Mouse (Mus musculus) testis, adult 2 months (tissue): Measurements from ENCODE around the gene Aloxe3. TPM values are rescaled to one million over a fixed set of nuclear protein-coding genes. Genes with fewer than 3 reads are reported as not detected.
A peak's percentile ranks its signal among the peaks of the same experiment; 100 is the strongest.

Source experiments
- H3K27ac ChIP-seq: fragments of 200-500 bp; 2 replicates; pipeline ENCODE4 v1.5.1; 2012; ENCODE audit warnings: low read depth, low read length; ENCODE audit not compliant: control insufficient read depth, insufficient read depth
- H3K27me3 ChIP-seq: fragments of 200-500 bp; 2 replicates; pipeline ENCODE4 v1.6.1; 2012; ENCODE audit warnings: mild to moderate bottlenecking, low read length, moderate library complexity; ENCODE audit not compliant: control insufficient read depth, insufficient read depth
- H3K36me3 ChIP-seq: fragments of 200-500 bp; 2 replicates; pipeline ENCODE4 v1.6.1; 2012; ENCODE audit warnings: mild to moderate bottlenecking, low read length; ENCODE audit not compliant: control insufficient read depth, insufficient read depth
- H3K4me1 ChIP-seq: fragments of 200-500 bp; 2 replicates; pipeline ENCODE4 v1.6.1; 2012; ENCODE audit warnings: low read length; ENCODE audit not compliant: control insufficient read depth, insufficient read depth
- H3K4me3 ChIP-seq: fragments of 200-500 bp; 2 replicates; pipeline ENCODE4 v1.5.1; 2012; ENCODE audit warnings: low read depth, mild to moderate bottlenecking, low read length, moderate library complexity, mixed read lengths; ENCODE audit not compliant: control insufficient read depth
- CTCF ChIP-seq: fragments of 200-500 bp; IDR thresholded peaks from 2 replicates; pipeline ENCODE4 v1.5.1; 2012; ENCODE audit warnings: low read depth, mild to moderate bottlenecking, inconsistent platforms, low read length, moderate library complexity; ENCODE audit not compliant: control insufficient read depth, insufficient read depth, insufficient replicate concordance
- POLR2A ChIP-seq: fragments of 200-500 bp; IDR thresholded peaks from 2 replicates; pipeline ENCODE4 v1.6.1; 2012; ENCODE audit warnings: low read depth, mild to moderate bottlenecking, inconsistent platforms, low read length, moderate library complexity; ENCODE audit not compliant: control insufficient read depth
- polyA plus RNA-seq: library from polyadenylated mRNA; depleted of rRNA; stranded (reverse); fragments of >200 nt; gene quantifications from 2 replicates; pipeline ENCODE4 v1.2.3, GENCODE M21; 2012

Gene Aloxe3
- polyA plus RNA-seq, 1 experiment, result 6.1 TPM

- Histone ChIP-seq H3K4me3 (peak overlapping the region; percentile 62), H3K36me3 (peaks cover 8% of the 10 kb centered on the region), H3K4me1 (peaks cover 4% of the 10 kb centered on the region), H3K27ac (no peak overlapping the region), H3K27me3 (no peaks in the 10 kb centered on the region)
- no peak for TF ChIP-seq CTCF
- no peak for TF ChIP-seq POLR2A
Measured at GRCm38 (mm10) chr11:69105227-69105626, 20.5 kb upstream of the Aloxe3 start.

GRCm38 (mm10) chr11:69105796-69106195 lies 19.9 kb upstream of the Aloxe3 start:
- TF ChIP-seq POLR2A (no peak), CTCF (no peak)
- H3K36me3 ChIP-seq, result peaks cover 8% of the 10 kb centered on the region
- peak overlapping the region; percentile 61 for H3K4me3 ChIP-seq
- H3K27me3 ChIP-seq, result no peaks in the 10 kb centered on the region
- H3K27ac ChIP-seq, result no peak overlapping the region
- peaks cover 4% of the 10 kb centered on the region for H3K4me1 ChIP-seq

- TF ChIP-seq CTCF (no peak), POLR2A (no peak)
- H3K27me3 ChIP-seq, result no peaks in the 10 kb centered on the region
- H3K4me3 ChIP-seq, result no peak overlapping the region; the same call in 1 of the 2 replicates
- H3K4me1 ChIP-seq, result peaks cover 4% of the 10 kb centered on the region
- H3K36me3 ChIP-seq, result peaks cover 5% of the 10 kb centered on the region
- H3K27ac ChIP-seq, result no peak overlapping the region
Measured at GRCm38 (mm10) chr11:69106299-69106698, 19.4 kb upstream of the Aloxe3 start.

- H3K27ac ChIP-seq, result no peak overlapping the region
- H3K4me1 ChIP-seq, result peaks cover 4% of the 10 kb centered on the region
- H3K27me3 ChIP-seq, result no peaks in the 10 kb centered on the region
- peaks cover 2% of the 10 kb centered on the region for H3K36me3 ChIP-seq
- TF ChIP-seq POLR2A (no peak), CTCF (no peak)
- no peak overlapping the region for H3K4me3 ChIP-seq
Measured at GRCm38 (mm10) chr11:69106842-69107241, 18.9 kb upstream of the Aloxe3 start.

- no peak overlapping the region for H3K4me3 ChIP-seq
- peaks cover 2% of the 10 kb centered on the region for H3K36me3 ChIP-seq
- H3K4me1 ChIP-seq, result peaks cover 4% of the 10 kb centered on the region
- TF ChIP-seq CTCF, result no peak
- no peak for TF ChIP-seq POLR2A
- no peak overlapping the region for H3K27ac ChIP-seq
- H3K27me3 ChIP-seq, result no peaks in the 10 kb centered on the region
Measured at GRCm38 (mm10) chr11:69107676-69108075, 18.0 kb upstream of the Aloxe3 start.

GRCm38 (mm10) chr11:69108223-69108622 lies 17.5 kb upstream of the Aloxe3 start:
- H3K4me3 ChIP-seq, result no peak overlapping the region
- peaks cover 4% of the 10 kb centered on the region for H3K4me1 ChIP-seq
- H3K36me3 ChIP-seq, result peaks cover 2% of the 10 kb centered on the region; the same call in 1 of the 2 replicates
- TF ChIP-seq POLR2A, result no peak
- no peak for TF ChIP-seq CTCF
- no peaks in the 10 kb centered on the region for H3K27me3 ChIP-seq
- H3K27ac ChIP-seq, result no peak overlapping the region

GRCm38 (mm10) chr11:69109032-69109900 lies 16.4 kb upstream of the Aloxe3 start:
- no peak overlapping the region for H3K27ac ChIP-seq
- H3K36me3 ChIP-seq, result peaks cover 2% of the 10 kb centered on the region; the same call in 1 of the 2 replicates
- TF ChIP-seq CTCF (no peak), POLR2A (no peak)
- peaks cover 4% of the 10 kb centered on the region for H3K4me1 ChIP-seq
- H3K4me3 ChIP-seq, result no peak overlapping the region
- no peaks in the 10 kb centered on the region for H3K27me3 ChIP-seq
